Mouse (Mus musculus) liver (tissue): ENCODE data around the gene Gucy1b2.

Source experiments
- DNase-seq: peaks from one replicate; pipeline ENCODE4 v3.0.0-alpha.2; 2020; ENCODE audit warnings: mixed read lengths

Gene Gucy1b2

DNA sequence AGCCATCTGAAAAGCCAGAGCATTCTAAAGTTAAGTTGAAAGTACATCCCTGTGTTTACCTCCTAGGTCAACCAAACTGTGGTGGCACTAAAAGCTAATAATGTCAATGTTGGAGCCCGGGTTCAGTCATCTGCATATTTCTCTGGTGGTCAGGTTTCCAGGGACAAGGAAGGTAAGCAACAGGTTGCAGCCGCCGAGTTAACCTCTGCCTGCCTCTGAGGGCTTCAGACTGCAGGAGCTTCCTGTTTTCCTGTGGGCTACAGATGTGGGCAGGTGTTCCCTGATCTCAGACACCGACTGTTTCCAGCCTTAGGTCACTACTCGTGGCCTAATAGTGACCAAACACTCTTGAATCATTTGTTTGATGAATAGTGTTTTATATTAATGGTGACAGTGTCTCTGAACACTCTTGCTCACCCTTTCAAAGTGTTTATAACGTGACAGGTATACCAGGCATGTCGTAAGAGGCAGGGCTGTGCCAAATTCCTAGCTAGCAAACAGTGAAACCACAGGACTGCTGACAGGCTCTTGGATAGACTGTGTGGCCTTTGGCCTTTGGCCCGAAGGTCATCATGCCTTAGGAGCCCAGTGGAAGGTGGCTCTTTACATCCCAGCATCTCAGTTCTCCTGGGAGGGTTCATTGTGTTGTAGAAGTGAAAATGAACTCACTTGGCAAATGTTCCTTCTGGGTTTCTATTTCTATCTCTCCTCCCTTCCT is 94.7 kb downstream of the Gucy1b2 start:
- no peak for DNase-seq

DNA sequence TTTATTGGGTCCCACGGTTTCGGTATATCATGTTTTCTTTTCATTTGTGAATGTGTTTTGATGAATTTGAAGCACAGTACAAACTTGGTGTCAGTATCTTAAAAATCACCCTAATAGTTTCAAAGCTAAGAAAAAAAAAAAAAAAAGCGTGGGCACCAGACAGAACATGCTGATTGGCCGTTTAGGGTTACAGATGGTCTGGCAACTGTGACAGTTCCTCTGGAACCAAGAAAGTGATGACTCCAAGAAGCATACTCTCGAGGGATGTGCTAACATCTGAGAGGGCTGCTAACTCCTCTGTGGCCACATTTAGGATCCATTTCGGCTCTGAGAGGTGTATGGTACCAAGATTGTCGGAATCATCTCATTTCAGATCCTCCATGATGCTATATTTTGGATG is 100.9 kb downstream of the Gucy1b2 start:
- no peak for DNase-seq

DNA sequence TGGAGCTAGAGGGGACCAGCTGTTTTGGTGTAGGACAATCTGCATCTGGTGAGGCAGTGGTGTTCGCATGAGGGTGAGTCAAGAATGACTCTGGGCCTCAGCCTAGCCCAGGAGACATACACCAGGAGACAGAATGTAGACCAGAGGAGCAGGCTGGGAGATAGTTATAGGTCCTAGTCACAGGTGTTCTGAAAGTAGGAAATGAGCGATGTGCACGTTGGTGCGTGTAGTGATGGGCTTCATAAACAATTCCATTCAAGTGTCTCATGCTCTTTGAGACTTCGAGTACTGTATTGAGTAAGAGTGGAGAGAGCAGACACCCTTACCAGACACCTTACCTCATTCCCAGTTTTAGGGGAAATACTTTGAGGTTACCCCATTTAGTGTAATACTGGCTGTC is 102.3 kb downstream of the Gucy1b2 start:
- DNase-seq: no peak

DNA sequence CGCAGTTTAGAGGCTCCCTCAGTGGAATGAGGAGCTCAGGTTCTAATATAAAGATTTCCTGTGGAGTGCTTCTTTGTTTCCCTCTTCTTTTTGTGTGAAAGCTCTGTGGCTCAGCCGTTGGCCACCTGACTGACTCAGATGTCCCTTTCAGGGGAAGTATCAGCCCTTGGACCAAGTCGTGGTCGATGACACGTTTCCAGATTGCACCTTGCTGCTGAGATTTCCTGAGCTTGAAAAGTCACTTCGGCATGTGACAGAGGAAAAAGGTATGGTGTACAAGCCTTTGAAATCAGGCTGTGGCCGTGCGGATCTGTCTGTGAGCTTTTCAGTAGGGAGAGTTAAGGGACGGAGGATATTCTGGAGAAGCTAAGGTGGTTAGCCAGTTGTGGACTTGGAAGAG is 102.7 kb downstream of the Gucy1b2 start:
- DNase-seq: no peak

DNA sequence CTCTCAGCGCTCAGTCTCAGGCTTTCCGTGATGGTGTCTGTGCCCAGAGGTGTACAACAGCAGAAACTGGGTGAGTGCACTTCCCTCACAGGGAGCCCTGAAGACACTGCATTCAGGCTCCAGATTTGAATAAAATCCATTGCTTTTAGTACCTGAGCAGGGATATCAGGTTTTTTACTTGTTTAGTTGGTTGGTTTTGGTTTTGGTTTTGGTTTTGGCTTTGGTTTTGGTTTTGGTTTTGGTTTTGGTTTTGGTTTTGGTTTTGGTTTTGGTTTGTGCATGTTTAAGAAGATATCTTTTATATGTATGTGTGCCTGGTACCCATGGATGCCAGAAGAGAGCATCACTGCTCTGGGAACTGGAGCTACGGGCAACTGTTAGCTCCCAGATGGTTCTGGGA is 105.2 kb downstream of the Gucy1b2 start:
- no peak for DNase-seq

DNA sequence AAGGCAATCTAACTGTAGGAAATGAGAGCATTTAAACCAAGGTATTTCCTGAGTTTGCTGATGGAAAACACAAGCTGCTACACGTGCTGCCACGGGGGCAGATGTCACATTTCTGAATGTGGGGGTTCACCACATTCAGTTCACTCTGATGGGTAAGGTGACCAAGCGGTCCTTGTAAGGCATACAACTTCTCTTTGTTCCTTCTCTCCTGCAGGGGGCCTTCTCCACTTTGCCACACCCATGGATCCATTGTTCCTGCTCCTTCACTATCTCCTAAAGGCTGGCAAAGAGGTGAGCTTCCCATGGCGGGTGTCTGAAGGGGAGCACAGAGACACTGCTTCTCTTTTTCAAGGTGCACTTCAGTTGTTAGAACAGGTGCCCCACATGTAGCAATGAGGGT is 105.9 kb downstream of the Gucy1b2 start:
- DNase-seq: no peak

DNA sequence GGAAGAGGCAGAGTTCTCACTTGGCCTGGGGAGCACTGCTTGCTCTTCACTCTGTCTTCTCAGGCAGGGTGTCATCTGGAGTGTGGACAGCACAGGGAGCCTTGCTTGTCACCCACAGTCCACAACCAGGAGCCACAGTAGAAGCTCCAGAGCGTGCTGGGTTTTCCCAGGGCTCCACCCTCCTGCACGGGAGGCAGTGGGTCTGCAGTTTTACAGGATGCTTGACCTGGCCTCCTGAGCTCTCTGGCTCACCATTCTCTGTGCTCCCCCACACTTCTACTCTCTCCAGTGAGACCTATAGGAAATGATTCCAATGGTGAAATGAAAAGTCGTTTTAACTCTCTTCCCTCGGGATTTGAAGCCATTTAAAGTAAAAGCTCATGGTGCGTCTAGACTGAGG is 106.3 kb downstream of the Gucy1b2 start:
- no peak for DNase-seq

DNA sequence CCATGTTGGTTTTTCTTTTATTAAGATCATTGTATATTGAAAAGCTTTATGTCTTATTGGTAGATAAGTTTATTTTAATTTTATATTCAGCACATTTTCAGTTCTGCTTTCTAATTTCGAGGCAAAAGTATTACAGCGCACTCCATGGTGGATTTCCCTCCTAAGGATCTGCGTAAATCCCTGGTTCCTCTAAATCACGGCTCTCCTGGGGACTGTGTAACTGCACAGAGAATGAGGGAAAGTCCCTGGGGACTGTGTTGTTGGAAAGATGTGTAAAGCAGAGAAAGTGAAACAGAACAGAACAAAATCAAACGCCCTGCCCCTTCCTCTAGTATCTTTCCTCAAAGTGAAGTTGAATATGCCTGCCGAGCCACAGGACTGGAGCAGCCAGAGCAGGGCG is 109.0 kb downstream of the Gucy1b2 start:
- no peak for DNase-seq

DNA sequence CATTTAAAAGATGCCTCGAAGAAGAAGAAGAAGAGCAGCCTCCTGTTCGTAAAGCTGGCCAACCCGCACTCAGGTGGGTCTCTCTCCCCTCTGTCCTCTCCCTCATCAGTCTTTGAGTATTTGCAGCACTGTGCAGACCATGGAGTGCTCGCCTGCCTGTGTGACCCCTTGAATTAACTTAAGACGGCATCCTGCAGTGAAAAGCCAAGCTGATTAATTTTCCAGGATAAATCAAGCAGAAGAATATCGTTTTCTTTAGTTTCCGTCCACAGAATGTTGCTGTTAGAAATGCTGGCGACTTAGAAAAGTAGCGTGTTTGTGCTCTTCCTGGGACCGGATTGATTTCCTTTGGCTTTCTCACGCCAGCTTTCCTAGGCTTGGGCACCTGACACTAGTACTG is 109.5 kb downstream of the Gucy1b2 start:
- no peak for DNase-seq
